Mouse (Mus musculus) lung, embryonic 14.5 days (tissue): ENCODE results near the gene Cltc. TPM values are rescaled to one million over a fixed set of nuclear protein-coding genes. Genes with fewer than 3 reads are reported as not detected.

Experiments
- ATAC-seq: fragments of 200-750 bp; cut with Nextera tagmentation; 2 replicates; pipeline ENCODE4 v1.8.0; 2017; ENCODE audit warnings: mild to moderate bottlenecking, moderate TSS enrichment, moderate library complexity; ENCODE audit not compliant: insufficient read depth
- DNase-seq: peaks from one replicate; pipeline ENCODE4 v3.0.0-alpha.2; 2015
- H3K27ac ChIP-seq: fragments of 300-500 bp; sonication (generic); 2 replicates; pipeline ENCODE4 v1.5.1; 2014; ENCODE audit warnings: low read depth, mild to moderate bottlenecking, moderate library complexity
- H3K27me3 ChIP-seq: fragments of 300-500 bp; sonication (generic); 2 replicates; pipeline ENCODE4 v1.6.1; 2014; ENCODE audit warnings: low read length, control low read depth; ENCODE audit not compliant: insufficient read depth
- H3K36me3 ChIP-seq: fragments of 300-500 bp; sonication (generic); 2 replicates; pipeline ENCODE4 v1.6.1; 2014; ENCODE audit warnings: control low read depth; ENCODE audit not compliant: insufficient read depth
- H3K4me1 ChIP-seq: fragments of 300-500 bp; sonication (generic); 2 replicates; pipeline ENCODE4 v1.6.1; 2014; ENCODE audit warnings: antibody characterized with exemption, control low read depth; ENCODE audit not compliant: insufficient read depth
- H3K4me2 ChIP-seq: fragments of 300-500 bp; sonication (generic); 2 replicates; pipeline ENCODE4 v1.6.1; 2014; ENCODE audit warnings: mild to moderate bottlenecking
- H3K4me3 ChIP-seq: fragments of 300-500 bp; sonication (generic); 2 replicates; pipeline ENCODE4 v1.5.1; 2014; ENCODE audit warnings: low read depth, low read length
- H3K9ac ChIP-seq: fragments of 300-500 bp; sonication (generic); 2 replicates; pipeline ENCODE4 v1.6.1; 2014
- H3K9me3 ChIP-seq: fragments of 300-500 bp; sonication (generic); 2 replicates; pipeline ENCODE4 v1.6.1; 2016; ENCODE audit warnings: low read depth, low read length, control low read depth
- CTCF ChIP-seq: IDR thresholded peaks from 2 replicates; pipeline ENCODE4 v1.5.1; 2016; ENCODE audit warnings: antibody characterized with exemption, low read depth
- WGBS: fragments of 180-500 bp; shearing (Covaris S2); extraction: QIAGEN DNeasy Blood & Tissue Kit; methylation state at CpG from one replicate; pipeline ENCODE4 v1.1.7; 2014; 5-methylcytosine and 5-hydroxymethylcytosine counted together
- polyA plus RNA-seq: library from polyadenylated mRNA; unstranded; fragments of >200 nt; fragmentation: Nextera tagmentation; extraction: Ambion mirVana; gene quantifications from 2 replicates; pipeline ENCODE4 v1.2.1, GENCODE M21; 2014

Cltc gene
- polyA plus RNA-seq, 1 experiment from 2014 or later: 179 TPM

- H3K9me3 ChIP-seq: no peaks in the 10 kb centered on the region
- peaks cover 21% of the 10 kb centered on the region; the same call in 1 of the 2 replicates for H3K36me3 ChIP-seq
- H3K4me3 ChIP-seq: no peak overlapping the region
- ATAC-seq: no peak
- no peak for TF ChIP-seq CTCF
- H3K27me3 ChIP-seq: no peaks in the 10 kb centered on the region
- H3K4me2 ChIP-seq: no peak overlapping the region
- WGBS: 86% methylated on average over 3 of the region's 3 CpGs
- no peak overlapping the region for H3K27ac ChIP-seq
- H3K9ac ChIP-seq: no peak overlapping the region
- no peak for DNase-seq
- no peaks in the 10 kb centered on the region for H3K4me1 ChIP-seq
Measured at GRCm38 (mm10) chr11:86668169-86668568, 89.2 kb downstream of the Cltc start.

- no peak overlapping the region for H3K4me2 ChIP-seq
- H3K27me3 ChIP-seq: no peaks in the 10 kb centered on the region
- no peak overlapping the region for H3K4me3 ChIP-seq
- peaks cover 25% of the 10 kb centered on the region for H3K36me3 ChIP-seq
- TF ChIP-seq CTCF: no peak
- H3K9me3 ChIP-seq: no peaks in the 10 kb centered on the region
- 81% methylated on average over 2 of the region's 2 CpGs for WGBS
- H3K4me1 ChIP-seq: no peaks in the 10 kb centered on the region
- no peak overlapping the region for H3K9ac ChIP-seq
- H3K27ac ChIP-seq: no peak overlapping the region
- ATAC-seq (no peak), DNase-seq (no peak)
Measured at GRCm38 (mm10) chr11:86667553-86667952, 89.8 kb downstream of the Cltc start.

GRCm38 (mm10) chr11:86664406-86664805 lies 93.0 kb downstream of the Cltc start:
- H3K27me3 ChIP-seq: no peaks in the 10 kb centered on the region
- H3K9ac ChIP-seq: no peak overlapping the region
- no peaks in the 10 kb centered on the region for H3K4me1 ChIP-seq
- H3K36me3 ChIP-seq: peaks cover 46% of the 10 kb centered on the region
- H3K27ac ChIP-seq: no peak overlapping the region
- no peak overlapping the region for H3K4me2 ChIP-seq
- no peaks in the 10 kb centered on the region for H3K9me3 ChIP-seq
- ATAC-seq: no peak
- 83% methylated on average over 3 of the region's 3 CpGs for WGBS
- no peak for DNase-seq
- no peak for TF ChIP-seq CTCF
- H3K4me3 ChIP-seq: no peak overlapping the region

GRCm38 (mm10) chr11:86663977-86664376 lies 93.4 kb downstream of the Cltc start:
- ATAC-seq (no peak), DNase-seq (no peak)
- Histone ChIP-seq H3K4me3 (no peak overlapping the region), H3K27me3 (no peaks in the 10 kb centered on the region), H3K9me3 (no peaks in the 10 kb centered on the region), H3K9ac (no peak overlapping the region), H3K4me1 (no peaks in the 10 kb centered on the region), H3K27ac (no peak overlapping the region), H3K4me2 (no peak overlapping the region), H3K36me3 (peaks cover 51% of the 10 kb centered on the region)
- no peak for TF ChIP-seq CTCF

GRCm38 (mm10) chr11:86662986-86663895 lies 94.1 kb downstream of the Cltc start:
- ATAC-seq (no peak), DNase-seq (no peak)
- no peak overlapping the region for H3K27ac ChIP-seq
- no peaks in the 10 kb centered on the region for H3K4me1 ChIP-seq
- no peak overlapping the region for H3K4me2 ChIP-seq
- no peak overlapping the region for H3K9ac ChIP-seq
- TF ChIP-seq CTCF: no peak
- H3K9me3 ChIP-seq: no peaks in the 10 kb centered on the region
- H3K36me3 ChIP-seq: peaks cover 57% of the 10 kb centered on the region
- 90% methylated on average over 8 of the region's 8 CpGs for WGBS
- no peak overlapping the region for H3K4me3 ChIP-seq
- no peaks in the 10 kb centered on the region for H3K27me3 ChIP-seq

GRCm38 (mm10) chr11:86657863-86658262 lies 99.5 kb downstream of the Cltc start:
- H3K4me3 ChIP-seq: no peak overlapping the region
- H3K9me3 ChIP-seq: no peaks in the 10 kb centered on the region
- no peak for TF ChIP-seq CTCF
- ATAC-seq (no peak), DNase-seq (no peak)
- H3K4me2 ChIP-seq: no peak overlapping the region
- no peaks in the 10 kb centered on the region for H3K27me3 ChIP-seq
- H3K4me1 ChIP-seq: no peaks in the 10 kb centered on the region
- H3K36me3 ChIP-seq: peaks cover 34% of the 10 kb centered on the region
- no peak overlapping the region for H3K27ac ChIP-seq
- H3K9ac ChIP-seq: no peak overlapping the region

GRCm38 (mm10) chr11:86656849-86657567 lies 100.4 kb downstream of the Cltc start:
- H3K36me3 ChIP-seq: peaks cover 28% of the 10 kb centered on the region
- no peaks in the 10 kb centered on the region for H3K9me3 ChIP-seq
- no peak overlapping the region for H3K27ac ChIP-seq
- H3K4me3 ChIP-seq: no peak overlapping the region
- ATAC-seq (no peak), DNase-seq (no peak)
- TF ChIP-seq CTCF: no peak
- 79% methylated on average over 4 of the region's 4 CpGs for WGBS
- no peaks in the 10 kb centered on the region for H3K27me3 ChIP-seq
- no peaks in the 10 kb centered on the region for H3K4me1 ChIP-seq
- H3K4me2 ChIP-seq: no peak overlapping the region
- H3K9ac ChIP-seq: no peak overlapping the region
